Mouse (Mus musculus) kidney, postnatal 10 days (tissue): ENCODE results near the gene Larp1.

Source experiments
- DNase-seq: peaks from one replicate; pipeline ENCODE4 v3.0.0; 2021; ENCODE audit warnings: mixed read lengths

Gene Larp1

GRCm38 (mm10) chr11:58003734-58004133, 5.1 kb upstream of the Larp1 start:
- no peak for DNase-seq

DNA sequence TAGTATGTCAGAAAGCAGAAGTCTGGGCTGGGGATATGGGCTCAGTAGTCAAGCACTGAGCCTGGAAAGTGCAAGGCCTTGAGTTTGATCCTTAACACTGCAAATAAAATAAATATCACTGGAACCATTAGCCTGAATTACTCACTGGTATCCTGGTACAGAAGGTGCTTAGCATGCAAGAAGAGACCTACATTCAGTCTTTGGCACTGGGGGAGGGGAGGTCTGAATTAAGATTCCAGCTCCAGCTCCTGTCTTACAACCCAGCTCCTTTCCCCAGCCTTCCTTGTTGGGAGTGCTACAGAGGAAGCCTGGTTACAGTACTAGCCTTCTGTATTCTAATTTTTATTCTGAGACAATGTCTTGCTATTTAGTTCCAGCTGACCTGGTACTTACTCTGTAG, 3.8 kb upstream of the Larp1 start:
- DNase-seq = no peak

- no peak for DNase-seq
Measured at GRCm38 (mm10) chr11:58008013-58008412, 851 bp upstream of the Larp1 start.

GRCm38 (mm10) chr11:58008437-58009050, 320 bp upstream of the Larp1 start:
- DNase-seq = peak; percentile 93

DNA sequence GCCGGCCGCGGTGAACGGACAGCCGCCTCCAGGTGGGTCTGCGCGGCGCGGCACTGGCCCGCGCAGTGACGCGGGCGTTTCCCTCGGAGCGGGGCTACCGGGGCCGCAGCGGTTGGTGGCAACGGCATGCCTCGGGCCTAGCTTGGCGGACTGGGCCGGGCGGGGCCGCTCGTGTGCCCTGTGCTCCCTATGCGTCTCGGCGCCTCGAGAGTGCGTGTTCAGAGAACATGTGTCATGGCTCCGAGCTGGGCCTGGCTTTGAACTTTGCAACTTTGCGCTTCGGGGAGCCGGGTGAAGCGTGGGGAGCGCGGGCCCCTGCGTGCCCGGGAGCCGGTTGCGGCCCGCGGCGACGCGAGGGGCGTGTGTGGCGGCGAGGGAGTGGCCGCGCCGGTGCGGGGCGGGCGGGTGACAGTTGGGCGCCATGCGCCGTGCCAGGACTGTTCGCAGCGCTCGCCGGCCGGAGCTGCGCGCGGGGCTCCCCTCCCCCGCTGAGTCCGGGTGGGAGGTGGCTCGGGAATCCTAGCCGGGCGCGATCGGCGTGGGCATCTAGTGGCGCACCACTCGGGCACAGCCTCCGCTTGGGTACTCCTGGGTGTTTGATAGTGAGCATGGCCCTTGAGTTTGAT, 765 bp downstream of the Larp1 start:
- DNase-seq = peak; percentile 83

DNA sequence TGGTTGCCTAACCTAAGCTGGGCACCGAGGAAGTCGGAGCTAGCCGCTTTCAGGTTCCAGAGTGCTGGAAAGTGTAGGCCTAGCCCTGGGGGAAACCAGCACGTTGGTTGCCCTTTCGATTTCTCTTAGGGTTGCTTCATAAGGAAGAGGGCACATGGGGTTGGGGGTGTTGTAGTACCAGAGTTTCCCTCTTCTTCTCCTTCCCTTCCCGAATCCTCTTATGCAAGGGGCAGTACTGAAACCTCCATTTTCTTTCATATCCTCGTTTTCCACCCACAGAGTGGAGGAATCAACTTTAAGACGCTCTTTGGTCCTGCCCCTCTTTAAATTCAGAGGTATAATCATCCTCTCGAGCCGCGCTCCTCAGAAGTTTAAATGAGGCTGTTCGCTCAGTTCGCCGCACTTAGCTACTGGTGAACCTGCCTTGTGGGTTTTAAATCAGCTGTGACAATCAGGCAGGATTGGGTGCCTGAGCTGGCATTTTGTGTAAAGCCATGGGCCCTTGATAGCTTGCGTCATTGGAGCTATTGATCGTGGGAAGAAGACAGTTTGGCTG, 1.4 kb downstream of the Larp1 start:
- DNase-seq = no peak

GRCm38 (mm10) chr11:58010930-58011329, 2.1 kb downstream of the Larp1 start:
- no peak for DNase-seq

GRCm38 (mm10) chr11:58011813-58012212, 2.9 kb downstream of the Larp1 start:
- no peak for DNase-seq

DNA sequence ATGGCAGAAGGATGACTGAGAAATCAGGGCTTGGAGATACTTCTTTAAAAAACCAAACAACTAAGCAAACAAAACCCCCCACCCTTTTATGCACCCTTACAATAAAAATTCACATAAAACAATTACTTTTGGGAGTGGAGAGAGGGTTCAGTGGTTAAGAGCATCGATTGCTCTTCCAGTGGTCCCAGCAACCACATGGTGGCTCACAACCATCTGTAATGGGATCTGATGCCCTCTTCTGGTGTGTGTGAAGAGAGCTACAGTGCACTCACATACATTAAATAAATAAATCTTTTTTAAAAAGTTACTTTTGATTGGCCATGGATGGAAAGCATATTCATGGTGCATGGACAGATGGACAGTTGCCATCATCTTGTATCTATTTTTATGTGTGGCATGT, 3.8 kb downstream of the Larp1 start:
- no peak for DNase-seq

DNA sequence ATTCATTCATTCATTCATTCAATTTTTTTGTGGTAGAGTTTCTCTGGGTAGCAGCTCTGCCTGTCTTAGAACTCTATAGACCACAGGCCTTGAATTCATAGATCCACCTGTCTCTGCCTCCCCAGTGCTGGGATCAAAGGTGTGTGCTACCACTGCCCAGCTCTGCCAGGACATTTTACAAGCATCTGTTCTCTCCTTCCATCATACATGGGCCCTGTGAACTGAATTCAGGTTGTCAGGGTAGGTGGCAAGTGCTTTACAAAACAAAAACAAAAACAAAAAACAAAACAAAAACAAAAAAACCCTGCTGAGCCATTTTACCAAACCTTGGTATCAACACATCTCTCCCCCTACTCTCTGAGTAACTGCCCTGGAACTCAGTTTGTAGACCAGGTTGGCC, 4.2 kb downstream of the Larp1 start:
- no peak for DNase-seq

GRCm38 (mm10) chr11:58014604-58015003, 5.7 kb downstream of the Larp1 start:
- no peak for DNase-seq

DNA sequence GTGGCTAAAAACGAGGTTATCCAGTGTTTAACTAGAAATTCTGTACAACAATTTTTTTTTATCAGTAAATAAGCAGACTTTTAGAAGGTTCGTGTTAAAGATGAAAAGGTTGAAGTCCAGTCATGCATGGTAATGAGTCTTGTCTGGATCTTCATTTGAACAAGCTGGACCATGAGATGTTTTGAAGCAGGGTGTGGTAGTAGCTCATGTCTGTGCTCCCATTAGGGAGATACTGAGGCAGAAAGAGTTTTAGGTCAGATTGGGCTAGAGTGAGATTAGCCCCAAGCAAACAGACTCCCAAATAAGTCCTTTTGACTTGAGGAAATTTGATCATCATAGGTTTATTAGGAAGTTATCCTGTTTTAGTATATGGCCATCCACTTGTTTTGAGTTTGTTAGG, 6.5 kb downstream of the Larp1 start:
- no peak for DNase-seq

- no peak for DNase-seq
Measured at GRCm38 (mm10) chr11:58016371-58016770, 7.5 kb downstream of the Larp1 start.

- no peak for DNase-seq
Measured at GRCm38 (mm10) chr11:58017422-58017821, 8.6 kb downstream of the Larp1 start.

GRCm38 (mm10) chr11:58018287-58018686, 9.4 kb downstream of the Larp1 start:
- DNase-seq = peak; percentile 37

- no peak for DNase-seq
Measured at GRCm38 (mm10) chr11:58018701-58019100, 9.8 kb downstream of the Larp1 start.

- DNase-seq = no peak
Measured at GRCm38 (mm10) chr11:58021095-58021494, 12.2 kb downstream of the Larp1 start.

- no peak for DNase-seq
Measured at GRCm38 (mm10) chr11:58021618-58022017, 12.8 kb downstream of the Larp1 start.

DNA sequence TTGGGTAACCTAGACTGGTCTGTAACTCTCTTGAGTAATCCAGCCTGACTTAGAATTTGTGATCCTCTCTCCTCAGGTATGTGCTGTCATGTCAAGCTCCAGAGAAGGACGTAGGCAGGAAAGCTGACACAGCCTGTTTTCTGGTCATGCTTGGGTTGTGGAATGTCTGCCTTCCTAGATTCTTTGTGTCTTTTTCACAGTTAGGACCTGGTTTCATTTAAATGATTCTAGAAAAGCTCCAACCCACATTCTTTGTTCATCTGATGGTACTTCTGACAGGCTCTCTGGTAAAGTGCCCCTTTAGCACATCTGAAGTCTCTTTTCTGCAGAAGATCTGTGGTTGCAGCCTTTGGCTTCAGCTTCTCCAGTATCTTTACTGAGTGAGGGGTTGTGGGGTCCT, 15.4 kb downstream of the Larp1 start:
- no peak for DNase-seq

DNA sequence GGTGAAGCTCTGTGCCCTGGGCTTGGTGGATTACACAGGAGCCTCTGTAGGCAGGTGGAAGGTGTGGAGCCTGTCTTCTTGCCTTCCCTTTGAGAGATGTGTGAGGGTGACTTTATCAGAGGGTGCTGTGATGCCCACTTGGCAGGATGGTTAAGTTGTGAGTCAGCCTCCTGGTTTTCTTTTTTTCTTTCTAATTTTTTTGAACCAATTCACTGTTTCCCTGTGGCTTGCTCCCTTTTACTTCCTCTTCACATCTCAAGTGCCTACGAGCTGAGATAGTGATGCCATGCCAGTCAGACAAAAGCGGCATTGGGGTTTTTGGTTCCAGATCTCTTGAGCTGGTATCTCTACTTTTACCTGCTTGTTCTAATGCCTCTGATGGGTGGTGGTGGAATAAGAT, 15.8 kb downstream of the Larp1 start:
- DNase-seq = no peak

- no peak for DNase-seq
Measured at GRCm38 (mm10) chr11:58025881-58026280, 17.0 kb downstream of the Larp1 start.

DNA sequence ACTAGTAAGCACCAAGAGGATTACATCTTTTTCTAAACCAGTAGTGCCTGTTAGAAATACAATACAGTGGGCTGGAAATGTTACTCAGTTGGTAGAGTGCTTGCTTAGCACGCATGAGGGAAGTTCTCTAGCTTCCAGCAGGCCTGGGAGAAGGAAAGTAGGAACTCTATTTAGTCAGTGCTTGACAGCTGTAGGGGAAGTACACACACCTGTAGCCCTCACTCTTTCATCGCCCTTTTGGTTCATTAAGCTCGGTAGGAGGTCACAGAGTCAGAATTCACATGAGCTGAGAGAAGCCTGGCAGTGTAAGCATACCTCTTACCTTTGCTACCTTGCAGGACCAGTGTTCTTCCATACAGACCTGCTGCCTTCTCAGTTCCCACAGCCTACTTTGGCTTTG, 17.5 kb downstream of the Larp1 start:
- DNase-seq = no peak

GRCm38 (mm10) chr11:58026860-58027259, 18.0 kb downstream of the Larp1 start:
- DNase-seq = no peak

DNA sequence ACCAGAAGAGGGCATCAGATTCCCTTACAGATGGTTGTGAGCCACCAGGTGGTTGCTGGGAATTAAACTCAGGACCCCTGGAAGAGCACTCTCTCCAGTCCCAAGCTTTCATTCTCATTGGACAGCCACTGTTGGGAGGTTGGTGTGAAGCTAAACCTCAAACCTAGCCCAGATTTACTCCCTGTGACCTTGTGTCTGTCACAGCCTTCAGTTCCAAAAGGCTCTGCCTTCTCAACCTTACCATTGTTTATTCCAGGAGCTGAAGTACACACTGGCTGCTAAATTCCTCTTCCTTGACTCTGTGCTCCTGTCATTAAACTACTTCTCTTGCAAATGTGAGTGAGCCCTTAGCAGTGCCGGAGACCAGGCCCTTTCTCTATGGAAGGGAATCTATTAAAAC, 20.1 kb downstream of the Larp1 start:
- DNase-seq = no peak

- DNase-seq = no peak
Measured at GRCm38 (mm10) chr11:58029869-58030268, 21.0 kb downstream of the Larp1 start.
